Mouse (Mus musculus) cortical plate, adult 2 months (tissue): ENCODE results near the gene Tmem132c.

Source experiments
- CTCF ChIP-seq: fragments of 200-500 bp; IDR thresholded peaks from 2 replicates; pipeline ENCODE4 v1.5.1; 2011; ENCODE audit warnings: mild to moderate bottlenecking, control low read depth, low read length; ENCODE audit not compliant: insufficient read depth; ENCODE audit errors: extremely low read depth
- POLR2A ChIP-seq: fragments of 200-500 bp; IDR thresholded peaks from 2 replicates; pipeline ENCODE4 v1.6.1; 2011; ENCODE audit warnings: mild to moderate bottlenecking, low read length, control low read depth; ENCODE audit not compliant: insufficient read depth; ENCODE audit errors: extremely low read depth

- TF ChIP-seq CTCF = no peak
- TF ChIP-seq POLR2A = no peak
Measured at GRCm38 (mm10) chr5:127391187-127391586, 149.6 kb downstream of the Tmem132c start.
